Mouse (Mus musculus): Measurements from ENCODE around the gene Mycbp2. TPM values are rescaled to one million over a fixed set of nuclear protein-coding genes. Genes with fewer than 3 reads are reported as not detected.
A peak's percentile ranks its signal among the peaks of the same experiment; 100 is the strongest.

The Mycbp2 gene
- polyA plus RNA-seq, 1 experiment from 2014 or later: 21.9 TPM

DNA sequence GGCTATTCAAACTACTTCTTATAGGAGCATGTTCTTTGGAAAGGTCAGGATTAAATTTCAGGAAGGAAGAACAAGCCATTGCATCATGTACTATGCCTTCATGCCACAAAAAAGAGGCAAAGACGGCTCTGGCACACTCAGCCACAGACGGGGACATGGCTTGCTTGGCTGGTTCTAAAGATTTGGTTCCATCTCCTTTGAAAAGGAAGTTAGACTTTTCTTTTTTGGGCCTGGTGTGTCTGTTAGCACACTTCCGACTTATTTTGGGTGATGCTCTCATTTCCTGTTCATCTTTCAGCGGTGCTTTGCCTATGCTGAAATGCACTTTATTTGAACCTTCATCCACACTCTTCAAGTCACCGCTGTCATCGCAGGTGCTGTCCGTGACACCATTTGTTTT lies 190.9 kb downstream of the Mycbp2 start:
- Histone ChIP-seq H3K27me3 (replicated peaks) (no peaks in the 10 kb centered on the region), H3K27ac (no peak overlapping the region), H3K4me2 (no peak overlapping the region), H3K36me3 (peaks cover 5% of the 10 kb centered on the region; the same call in 1 of the 2 replicates), H3K9me3 (no peaks in the 10 kb centered on the region), H3K4me3 (replicated peaks) (no peak overlapping the region), H3K9ac (no peak overlapping the region), H3K4me1 (no peaks in the 10 kb centered on the region)
- no peak for ATAC-seq (ENCODE audit: insufficient read depth, low FRiP score, low read depth)
- 88% methylated on average over 7 of the region's 7 CpGs for WGBS

DNA sequence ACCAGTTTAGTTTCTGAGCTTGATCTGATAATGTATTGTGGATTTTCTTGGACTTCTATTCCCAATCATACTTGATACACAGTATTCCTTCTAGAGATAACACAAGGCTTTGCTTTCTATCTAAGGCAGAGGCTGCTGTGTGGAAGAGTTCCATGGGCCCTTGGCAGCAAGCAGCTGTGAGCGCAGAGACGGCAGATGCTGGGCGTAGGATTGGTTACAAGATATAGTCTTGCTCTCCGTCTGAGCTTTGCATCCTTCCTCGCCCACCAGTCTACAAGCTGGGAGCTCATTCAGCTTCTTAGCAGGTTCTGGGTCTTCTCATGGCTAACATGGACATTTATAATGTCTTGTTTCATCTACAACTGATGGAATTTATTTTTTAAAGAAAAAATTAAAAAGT lies 196.5 kb downstream of the Mycbp2 start:
- Histone ChIP-seq H3K9ac (no peak overlapping the region), H3K9me3 (no peaks in the 10 kb centered on the region), H3K27me3 (replicated peaks) (no peaks in the 10 kb centered on the region), H3K36me3 (peaks cover 7% of the 10 kb centered on the region; the same call in 1 of the 2 replicates), H3K4me1 (no peaks in the 10 kb centered on the region), H3K4me3 (replicated peaks) (no peak overlapping the region), H3K4me2 (no peak overlapping the region), H3K27ac (no peak overlapping the region)
- WGBS: 92% methylated on average over 5 of the region's 5 CpGs
- no peak for ATAC-seq (ENCODE audit: insufficient read depth, low FRiP score, low read depth)

DNA sequence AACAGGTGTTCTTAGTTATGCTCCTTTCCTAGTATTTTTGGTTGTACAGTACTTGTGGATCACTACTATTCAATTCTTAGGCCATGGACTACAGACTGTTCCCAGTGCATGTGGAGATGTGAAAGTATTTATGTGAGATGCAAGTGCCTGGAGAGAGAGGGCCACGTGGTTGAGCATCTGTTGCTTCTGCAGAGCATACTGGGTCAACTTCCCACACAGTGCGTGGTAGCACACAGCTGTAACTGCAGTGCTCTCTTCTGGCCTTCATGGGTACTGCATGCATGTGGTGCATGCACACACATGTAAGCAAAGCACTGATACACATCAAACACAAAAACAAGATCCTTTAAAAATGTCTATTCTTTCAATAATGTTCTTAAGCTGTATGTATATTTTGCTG lies 214.6 kb downstream of the Mycbp2 start:
- Histone ChIP-seq H3K4me2 (no peak overlapping the region), H3K9me3 (no peaks in the 10 kb centered on the region)
- no peak for ATAC-seq (ENCODE audit: insufficient read depth, low FRiP score, low read depth)

DNA sequence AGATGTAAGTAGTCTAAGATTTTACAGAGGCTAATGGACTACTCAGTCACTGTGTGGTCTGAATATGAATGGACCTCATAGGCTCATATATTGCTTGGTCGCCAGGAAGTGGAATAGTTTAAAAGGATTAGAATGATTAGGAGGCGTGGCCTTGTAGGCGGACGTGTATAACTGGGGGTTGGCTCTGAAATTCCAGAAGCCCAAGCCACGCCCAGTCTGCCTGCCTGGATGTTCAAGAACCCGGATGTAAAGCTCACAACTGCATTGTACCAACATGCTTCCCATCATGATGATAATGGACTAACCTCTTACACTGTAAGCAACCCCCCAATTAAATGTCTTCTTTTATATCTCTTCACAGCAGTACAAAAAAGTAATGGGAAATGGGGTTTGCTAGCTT lies 220.9 kb downstream of the Mycbp2 start:
- H3K4me1 ChIP-seq: no peaks in the 10 kb centered on the region
- no peak for ATAC-seq (ENCODE audit: insufficient read depth, low FRiP score, low read depth)
- peaks cover 26% of the 10 kb centered on the region for H3K36me3 ChIP-seq
- H3K4me3 ChIP-seq (replicated peaks): no peak overlapping the region
- H3K27ac ChIP-seq: no peak overlapping the region
- H3K9ac ChIP-seq: no peak overlapping the region
- H3K27me3 ChIP-seq (replicated peaks): no peaks in the 10 kb centered on the region
- WGBS: 79% methylated on average over 6 of the region's 6 CpGs
- no peak overlapping the region for H3K4me2 ChIP-seq
- no peaks in the 10 kb centered on the region for H3K9me3 ChIP-seq

More for the DNA sequence above, 214.6 kb downstream of the Mycbp2 start:
- Histone ChIP-seq H3K9ac (no peak overlapping the region), H3K27ac (no peak overlapping the region), H3K27me3 (replicated peaks) (no peaks in the 10 kb centered on the region), H3K4me3 (replicated peaks) (no peak overlapping the region), H3K4me1 (no peaks in the 10 kb centered on the region), H3K36me3 (peaks cover 35% of the 10 kb centered on the region)
- 73% methylated on average over 2 of the region's 2 CpGs for WGBS

DNA sequence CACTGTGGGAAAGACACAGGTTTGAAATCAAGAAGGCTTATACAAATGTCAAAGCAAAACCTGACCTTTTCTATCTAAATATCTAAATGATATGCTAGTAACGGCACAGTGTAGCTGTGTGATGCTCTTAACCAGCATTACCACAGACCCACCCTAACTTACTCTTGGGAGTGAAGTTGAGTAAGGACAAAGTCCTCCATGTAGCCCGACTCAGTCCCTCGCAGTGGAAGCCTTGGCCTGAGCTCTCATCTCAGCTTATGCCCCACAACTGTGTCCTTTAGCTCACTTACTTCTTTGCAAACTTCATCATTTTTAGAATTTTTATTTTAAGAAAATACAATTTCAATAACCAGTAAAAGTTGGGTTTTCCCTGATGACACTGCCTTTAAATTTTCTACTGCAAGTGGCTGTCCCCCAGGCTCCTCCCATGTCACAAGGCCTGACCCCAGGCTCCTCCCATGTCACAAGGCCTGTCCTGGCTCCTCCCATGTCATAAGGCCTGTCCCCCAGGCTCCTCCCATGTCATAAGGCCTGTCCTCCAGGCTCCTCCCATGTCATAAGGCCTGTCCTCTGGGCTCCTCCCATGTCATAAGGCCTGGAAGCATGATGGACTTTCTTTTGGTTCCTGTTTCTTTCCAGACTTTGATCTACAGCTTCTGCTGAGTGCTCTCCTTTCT lies 231.5 kb downstream of the Mycbp2 start:
- H3K9ac ChIP-seq: no peak overlapping the region
- H3K27ac ChIP-seq: no peak overlapping the region
- H3K36me3 ChIP-seq: peaks cover 31% of the 10 kb centered on the region
- WGBS: 94% methylated on average over 3 of the region's 3 CpGs
- no peaks in the 10 kb centered on the region for H3K9me3 ChIP-seq
- no peak; the same call in 1 of the 2 replicates for ATAC-seq (ENCODE audit: insufficient read depth, low FRiP score, low read depth)
- H3K4me2 ChIP-seq: no peak overlapping the region
- no peaks in the 10 kb centered on the region for H3K27me3 ChIP-seq (replicated peaks)
- no peaks in the 10 kb centered on the region for H3K4me1 ChIP-seq
- H3K4me3 ChIP-seq (replicated peaks): no peak overlapping the region

DNA sequence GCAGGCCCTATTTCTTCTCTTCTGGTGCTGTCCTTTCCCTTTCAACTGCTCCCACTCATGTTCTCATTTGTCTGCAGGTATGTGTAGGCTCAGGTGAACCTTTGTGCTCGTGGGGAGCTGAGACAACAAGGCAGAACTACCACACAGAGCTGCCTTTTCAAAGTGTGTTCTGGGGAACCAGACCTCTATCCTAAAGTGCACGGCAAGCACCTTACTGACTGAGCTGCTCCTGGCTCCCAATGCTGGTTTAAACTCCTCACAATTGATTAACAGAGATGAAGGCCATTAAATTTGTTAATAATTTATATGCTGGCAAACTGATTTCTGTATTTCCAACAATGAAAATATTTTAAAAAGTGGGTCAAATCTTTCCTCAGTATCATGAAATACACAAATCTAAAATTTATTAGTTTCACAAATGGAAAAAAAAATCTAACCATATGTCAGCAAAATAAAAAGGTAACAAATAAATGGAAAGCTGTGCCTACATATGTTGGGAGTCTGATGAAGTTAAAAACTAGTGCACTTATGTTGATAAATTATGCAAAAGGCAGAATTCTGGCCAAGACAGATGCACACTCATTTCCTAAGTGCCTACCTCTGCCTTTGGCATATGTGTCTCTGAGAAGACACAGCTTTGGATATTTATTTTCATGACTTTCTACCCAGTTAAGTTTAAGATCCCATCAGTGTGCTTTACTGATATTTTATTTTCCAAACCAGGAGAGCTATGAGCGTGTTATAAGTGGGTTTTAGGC lies 233.8 kb downstream of the Mycbp2 start:
- no peak overlapping the region for H3K9ac ChIP-seq
- peaks cover 22% of the 10 kb centered on the region; the same call in 1 of the 2 replicates for H3K36me3 ChIP-seq
- H3K4me2 ChIP-seq: no peak overlapping the region
- no peaks in the 10 kb centered on the region for H3K4me1 ChIP-seq
- ATAC-seq (ENCODE audit: insufficient read depth, low FRiP score, low read depth): no peak
- no peak overlapping the region for H3K27ac ChIP-seq
- WGBS: 81% methylated on average over 3 of the region's 3 CpGs
- H3K9me3 ChIP-seq: no peaks in the 10 kb centered on the region
- no peaks in the 10 kb centered on the region for H3K27me3 ChIP-seq (replicated peaks)
- H3K4me3 ChIP-seq (replicated peaks): no peak overlapping the region

DNA sequence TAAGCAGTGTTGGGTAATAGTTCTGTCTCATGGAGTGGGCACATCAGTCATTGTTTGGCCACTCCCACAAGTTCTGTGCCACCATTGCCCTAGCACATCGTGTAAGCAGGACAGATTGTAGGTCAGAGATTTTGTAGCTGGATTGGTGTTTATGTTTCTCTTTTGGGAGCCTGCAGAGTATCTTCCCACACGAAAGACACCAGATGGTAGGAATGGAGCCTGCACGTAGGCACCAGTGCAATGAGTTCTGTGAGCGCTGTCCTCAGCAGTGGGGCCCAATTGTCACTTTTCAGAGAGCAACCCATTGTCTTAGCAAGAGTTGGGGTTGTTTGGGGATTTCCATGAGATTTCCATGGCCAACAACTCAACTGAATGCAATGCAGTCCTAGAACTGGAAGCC lies 236.6 kb downstream of the Mycbp2 start:
- Histone ChIP-seq H3K27ac (no peak overlapping the region), H3K9ac (no peak overlapping the region), H3K9me3 (no peaks in the 10 kb centered on the region), H3K36me3 (peaks cover 6% of the 10 kb centered on the region; the same call in 1 of the 2 replicates), H3K4me1 (no peaks in the 10 kb centered on the region), H3K27me3 (replicated peaks) (no peaks in the 10 kb centered on the region), H3K4me3 (replicated peaks) (no peak overlapping the region), H3K4me2 (no peak overlapping the region)
- no peak for ATAC-seq (ENCODE audit: insufficient read depth, low FRiP score, low read depth)
- WGBS: 74% methylated on average over 4 of the region's 4 CpGs

DNA sequence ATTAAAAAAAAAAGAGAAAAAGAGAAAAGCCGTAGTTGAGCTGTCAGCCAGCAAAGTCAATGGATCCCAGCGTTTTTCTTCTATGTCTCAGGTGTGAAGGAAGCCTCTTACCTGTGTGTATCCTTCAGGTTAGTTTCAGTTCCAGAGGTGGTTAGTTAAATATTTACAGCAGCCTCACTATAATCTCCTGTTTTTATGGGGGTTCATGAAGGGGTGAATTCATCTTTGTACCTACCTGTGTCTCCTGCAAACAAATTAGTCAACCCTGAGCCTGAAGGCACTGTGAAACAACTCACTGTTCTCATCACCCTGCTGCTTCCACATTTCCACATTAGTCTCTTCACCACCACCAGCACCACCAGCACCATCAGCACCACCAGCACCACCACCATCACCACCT lies 240.3 kb downstream of the Mycbp2 start:
- ATAC-seq (ENCODE audit: insufficient read depth, low FRiP score, low read depth): no peak; the same call in 1 of the 2 replicates
- Histone ChIP-seq H3K27ac (no peak overlapping the region), H3K4me1 (peaks cover 4% of the 10 kb centered on the region; the same call in 1 of the 2 replicates), H3K4me2 (no peak overlapping the region), H3K27me3 (replicated peaks) (no peaks in the 10 kb centered on the region), H3K36me3 (no peaks in the 10 kb centered on the region), H3K9ac (no peak overlapping the region), H3K9me3 (no peaks in the 10 kb centered on the region), H3K4me3 (replicated peaks) (no peak overlapping the region)
- 81% methylated on average over 2 of the region's 2 CpGs for WGBS

DNA sequence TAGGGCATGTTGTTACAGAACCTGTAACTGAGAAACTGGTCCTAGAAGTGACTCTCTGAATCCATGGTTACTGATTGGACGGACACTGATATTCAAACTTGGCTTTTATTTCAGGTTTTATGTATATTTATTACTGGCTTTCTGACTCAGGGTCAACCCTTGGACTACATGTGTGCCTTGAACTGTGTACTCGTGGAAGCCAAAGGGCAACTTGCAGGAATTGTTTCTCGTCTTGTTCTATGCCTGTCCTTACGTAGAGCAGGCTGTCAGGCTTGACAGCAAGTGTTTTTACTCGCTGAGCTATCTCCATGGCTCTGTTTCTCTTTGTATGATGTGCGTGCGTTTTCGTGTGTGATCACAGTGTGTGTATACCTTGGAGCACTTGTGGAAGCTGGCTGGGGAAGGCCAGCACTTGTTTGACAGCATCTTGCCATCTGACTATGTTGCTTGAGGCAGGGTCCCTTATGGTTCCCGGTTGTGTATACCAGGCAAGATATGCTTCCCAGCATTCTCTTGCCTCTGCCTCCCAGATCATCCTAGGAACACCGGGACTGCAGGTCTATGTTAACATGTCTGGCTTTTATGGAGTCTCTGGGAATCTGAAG lies 243.8 kb downstream of the Mycbp2 start:
- WGBS: 50% methylated on average over 10 of the region's 10 CpGs
- Histone ChIP-seq H3K9me3 (no peaks in the 10 kb centered on the region), H3K9ac (no peak overlapping the region), H3K27ac (0 out of 2 replicates have a peak overlapping the region, but pooled peaks have one; percentile 11), H3K4me1 (peaks cover 11% of the 10 kb centered on the region; the same call in 1 of the 2 replicates), H3K4me2 (no peak overlapping the region), H3K27me3 (replicated peaks) (no peaks in the 10 kb centered on the region), H3K4me3 (replicated peaks) (no peak overlapping the region), H3K36me3 (no peaks in the 10 kb centered on the region)
- no peak for ATAC-seq (ENCODE audit: insufficient read depth, low FRiP score, low read depth)

DNA sequence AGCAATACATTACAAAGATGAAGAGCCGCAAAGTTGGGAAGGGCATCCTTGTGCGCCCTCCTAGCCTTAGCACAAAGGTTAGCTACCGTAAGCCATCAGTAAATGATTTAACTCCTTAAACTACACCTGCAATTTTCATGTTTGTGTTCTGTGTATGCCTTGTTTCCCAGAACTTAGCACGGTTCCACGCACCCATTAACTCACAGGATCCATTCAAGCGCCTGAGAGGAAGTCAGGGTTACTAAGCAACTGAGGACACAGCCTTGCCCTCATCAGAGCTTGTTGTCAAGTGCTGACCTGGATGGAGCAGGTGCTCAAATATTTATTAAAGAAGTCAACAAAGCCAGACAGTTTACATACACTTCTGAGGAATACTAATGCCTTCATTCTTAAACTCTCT lies 244.4 kb downstream of the Mycbp2 start:
- H3K4me1 ChIP-seq: peaks cover 14% of the 10 kb centered on the region
- no peak overlapping the region for H3K9ac ChIP-seq
- no peak overlapping the region for H3K4me3 ChIP-seq (replicated peaks)
- H3K36me3 ChIP-seq: no peaks in the 10 kb centered on the region
- H3K9me3 ChIP-seq: no peaks in the 10 kb centered on the region
- H3K4me2 ChIP-seq: no peak overlapping the region
- WGBS: 41% methylated on average over 6 of the region's 6 CpGs
- ATAC-seq (ENCODE audit: insufficient read depth, low FRiP score, low read depth): no peak
- no peaks in the 10 kb centered on the region for H3K27me3 ChIP-seq (replicated peaks)
- no peak overlapping the region for H3K27ac ChIP-seq

DNA sequence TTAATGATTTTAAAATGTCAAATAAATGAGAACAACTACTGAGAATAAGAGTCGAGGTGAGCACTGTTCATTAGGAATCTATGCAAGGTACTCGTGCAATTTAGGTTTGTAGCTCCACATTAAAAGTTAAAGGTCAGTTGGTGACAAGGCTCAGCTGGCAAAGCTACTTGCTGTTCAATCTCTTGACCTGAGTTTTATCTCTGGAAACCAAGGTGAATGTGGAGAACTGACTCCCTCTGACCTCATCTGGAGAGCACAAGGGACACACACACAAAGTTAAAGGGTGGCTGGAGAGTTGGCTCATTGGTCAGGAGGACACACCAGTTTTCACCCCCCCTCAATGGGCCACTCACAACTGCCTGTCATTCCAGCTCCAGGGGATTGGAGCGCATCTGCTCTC lies 245.4 kb downstream of the Mycbp2 start:
- H3K9ac ChIP-seq: no peak overlapping the region
- no peaks in the 10 kb centered on the region for H3K9me3 ChIP-seq
- H3K4me3 ChIP-seq (replicated peaks): no peak overlapping the region
- no peak overlapping the region for H3K4me2 ChIP-seq
- ATAC-seq (ENCODE audit: insufficient read depth, low FRiP score, low read depth): no peak
- WGBS: 54% methylated on average over 3 of the region's 3 CpGs
- H3K36me3 ChIP-seq: 0 out of 2 replicates have a peak, but pooled peaks cover 2% of the 10 kb centered on the region
- H3K27ac ChIP-seq: peak overlapping the region; percentile 35; the same call in 1 of the 2 replicates
- peaks cover 16% of the 10 kb centered on the region for H3K4me1 ChIP-seq
- H3K27me3 ChIP-seq (replicated peaks): no peaks in the 10 kb centered on the region

DNA sequence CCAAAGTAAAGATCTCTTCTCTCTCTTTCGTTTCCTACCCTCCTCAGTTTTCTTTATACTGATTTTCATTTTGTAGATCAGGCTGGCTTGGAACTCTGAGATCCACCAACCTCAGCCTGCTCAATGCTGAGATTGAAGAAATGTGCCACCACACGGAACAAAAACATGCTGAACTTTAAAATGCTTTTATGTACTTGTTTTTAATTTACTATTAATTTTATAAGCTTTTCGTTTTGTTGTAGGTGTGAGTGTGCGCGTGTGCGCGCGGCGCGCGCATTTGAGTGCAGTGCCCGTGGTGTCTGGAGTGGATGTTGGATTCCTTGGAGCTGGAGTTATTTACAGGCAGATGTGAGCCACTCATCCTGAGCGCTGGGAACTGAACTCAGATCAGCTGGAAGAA lies 246.3 kb downstream of the Mycbp2 start:
- Histone ChIP-seq H3K36me3 (0 out of 2 replicates have a peak, but pooled peaks cover 3% of the 10 kb centered on the region), H3K4me3 (replicated peaks) (no peak overlapping the region), H3K4me1 (peaks cover 16% of the 10 kb centered on the region), H3K4me2 (no peak overlapping the region), H3K27me3 (replicated peaks) (no peaks in the 10 kb centered on the region), H3K9ac (no peak overlapping the region), H3K27ac (peak overlapping the region; percentile 26; the same call in 1 of the 2 replicates), H3K9me3 (no peaks in the 10 kb centered on the region)
- WGBS: 74% methylated on average over 13 of the region's 13 CpGs
- ATAC-seq (ENCODE audit: insufficient read depth, low FRiP score, low read depth): no peak
